Mouse (Mus musculus): ENCODE data around the gene Etl4. TPM values are rescaled to one million over a fixed set of nuclear protein-coding genes. Genes with fewer than 3 reads are reported as not detected.

Gene Etl4
- polyA plus RNA-seq, 1 experiment from 2014 or later = 7.3 TPM

GRCm38 (mm10) chr2:20453506-20454206, 544.1 kb downstream of the Etl4 start:
- H3K4me1 ChIP-seq (ENCODE audit: control insufficient read depth, insufficient read depth, low read length) = no peaks in the 10 kb centered on the region
- no peak overlapping the region for H3K4me2 ChIP-seq (ENCODE audit: low read depth, low read length)
- no peak overlapping the region for H3K27ac ChIP-seq (ENCODE audit: low read depth, low read length)
- H3K36me3 ChIP-seq (ENCODE audit: control insufficient read depth, insufficient read depth, low read length) = no peaks in the 10 kb centered on the region
- H3K9ac ChIP-seq (replicated peaks; ENCODE audit: low read depth, low read length) = no peak overlapping the region
- no peak overlapping the region for H3K4me3 ChIP-seq (ENCODE audit: low read depth, low read length)
- no peaks in the 10 kb centered on the region for H3K27me3 ChIP-seq (ENCODE audit: control insufficient read depth, insufficient read depth, low read length)
- H3K9me3 ChIP-seq (ENCODE audit: control insufficient read depth, low read length) = no peaks in the 10 kb centered on the region
- WGBS = 59% methylated on average over 3 of the region's 3 CpGs
- no peak for ATAC-seq (ENCODE audit: low read depth)

GRCm38 (mm10) chr2:20479199-20479598, 569.6 kb downstream of the Etl4 start:
- H3K9me3 ChIP-seq (ENCODE audit: control insufficient read depth, low read length) = no peaks in the 10 kb centered on the region
- H3K27me3 ChIP-seq (ENCODE audit: control insufficient read depth, insufficient read depth, low read length) = no peaks in the 10 kb centered on the region
- H3K4me1 ChIP-seq (ENCODE audit: control insufficient read depth, insufficient read depth, low read length) = no peaks in the 10 kb centered on the region
- H3K36me3 ChIP-seq (ENCODE audit: control insufficient read depth, insufficient read depth, low read length) = no peaks in the 10 kb centered on the region
- H3K9ac ChIP-seq (replicated peaks; ENCODE audit: low read depth, low read length) = no peak overlapping the region
- H3K4me2 ChIP-seq (ENCODE audit: low read depth, low read length) = no peak overlapping the region
- WGBS = 64% methylated on average over 2 of the region's 2 CpGs
- H3K4me3 ChIP-seq (ENCODE audit: low read depth, low read length) = no peak overlapping the region
- ATAC-seq (ENCODE audit: low read depth) = no peak
- H3K27ac ChIP-seq (ENCODE audit: low read depth, low read length) = no peak overlapping the region

- Histone ChIP-seq H3K9ac (replicated peaks; ENCODE audit: low read depth, low read length) (no peak overlapping the region), H3K27me3 (ENCODE audit: control insufficient read depth, insufficient read depth, low read length) (no peaks in the 10 kb centered on the region), H3K4me2 (ENCODE audit: low read depth, low read length) (no peak overlapping the region), H3K27ac (ENCODE audit: low read depth, low read length) (no peak overlapping the region), H3K4me1 (ENCODE audit: control insufficient read depth, insufficient read depth, low read length) (no peaks in the 10 kb centered on the region), H3K9me3 (ENCODE audit: control insufficient read depth, low read length) (no peaks in the 10 kb centered on the region), H3K4me3 (ENCODE audit: low read depth, low read length) (no peak overlapping the region), H3K36me3 (ENCODE audit: control insufficient read depth, insufficient read depth, low read length) (no peaks in the 10 kb centered on the region)
- ATAC-seq (ENCODE audit: low read depth) = no peak
- 15% methylated on average over 2 of the region's 2 CpGs for WGBS
Observed at GRCm38 (mm10) chr2:20486137-20486788, 576.7 kb downstream of the Etl4 start.

- H3K4me3 ChIP-seq (ENCODE audit: low read depth, low read length) = no peak overlapping the region
- no peak overlapping the region for H3K9ac ChIP-seq (replicated peaks; ENCODE audit: low read depth, low read length)
- ATAC-seq (ENCODE audit: low read depth) = no peak
- no peaks in the 10 kb centered on the region for H3K27me3 ChIP-seq (ENCODE audit: control insufficient read depth, insufficient read depth, low read length)
- no peaks in the 10 kb centered on the region for H3K36me3 ChIP-seq (ENCODE audit: control insufficient read depth, insufficient read depth, low read length)
- H3K27ac ChIP-seq (ENCODE audit: low read depth, low read length) = no peak overlapping the region
- H3K4me1 ChIP-seq (ENCODE audit: control insufficient read depth, insufficient read depth, low read length) = no peaks in the 10 kb centered on the region
- whole genome bisulfite sequencing = 98% methylated on average over 3 of the region's 3 CpGs
- no peak overlapping the region for H3K4me2 ChIP-seq (ENCODE audit: low read depth, low read length)
- H3K9me3 ChIP-seq (ENCODE audit: control insufficient read depth, low read length) = no peaks in the 10 kb centered on the region
Observed at GRCm38 (mm10) chr2:20489090-20489489, 579.5 kb downstream of the Etl4 start.

GRCm38 (mm10) chr2:20492125-20492524, 582.5 kb downstream of the Etl4 start:
- Histone ChIP-seq H3K9me3 (ENCODE audit: control insufficient read depth, low read length) (no peaks in the 10 kb centered on the region), H3K4me1 (ENCODE audit: control insufficient read depth, insufficient read depth, low read length) (no peaks in the 10 kb centered on the region), H3K9ac (replicated peaks; ENCODE audit: low read depth, low read length) (no peak overlapping the region), H3K27me3 (ENCODE audit: control insufficient read depth, insufficient read depth, low read length) (no peaks in the 10 kb centered on the region), H3K4me2 (ENCODE audit: low read depth, low read length) (no peak overlapping the region), H3K27ac (ENCODE audit: low read depth, low read length) (no peak overlapping the region), H3K4me3 (ENCODE audit: low read depth, low read length) (no peak overlapping the region), H3K36me3 (ENCODE audit: control insufficient read depth, insufficient read depth, low read length) (no peaks in the 10 kb centered on the region)
- ATAC-seq (ENCODE audit: low read depth) = no peak
- WGBS = 45% methylated on average over 2 of the region's 2 CpGs

- Histone ChIP-seq H3K4me2 (ENCODE audit: low read depth, low read length) (no peak overlapping the region), H3K4me3 (ENCODE audit: low read depth, low read length) (no peak overlapping the region), H3K27me3 (ENCODE audit: control insufficient read depth, insufficient read depth, low read length) (no peaks in the 10 kb centered on the region), H3K27ac (ENCODE audit: low read depth, low read length) (no peak overlapping the region), H3K9me3 (ENCODE audit: control insufficient read depth, low read length) (no peaks in the 10 kb centered on the region), H3K4me1 (ENCODE audit: control insufficient read depth, insufficient read depth, low read length) (no peaks in the 10 kb centered on the region), H3K9ac (replicated peaks; ENCODE audit: low read depth, low read length) (no peak overlapping the region), H3K36me3 (ENCODE audit: control insufficient read depth, insufficient read depth, low read length) (no peaks in the 10 kb centered on the region)
- no peak for ATAC-seq (ENCODE audit: low read depth)
- WGBS = 69% methylated on average over 2 of the region's 2 CpGs
Observed at GRCm38 (mm10) chr2:20493806-20494205, 584.2 kb downstream of the Etl4 start.

GRCm38 (mm10) chr2:20494666-20495065, 585.1 kb downstream of the Etl4 start:
- H3K4me1 ChIP-seq (ENCODE audit: control insufficient read depth, insufficient read depth, low read length) = no peaks in the 10 kb centered on the region
- H3K36me3 ChIP-seq (ENCODE audit: control insufficient read depth, insufficient read depth, low read length) = no peaks in the 10 kb centered on the region
- 12% methylated on average over 3 of the region's 3 CpGs for WGBS
- no peaks in the 10 kb centered on the region for H3K9me3 ChIP-seq (ENCODE audit: control insufficient read depth, low read length)
- H3K4me3 ChIP-seq (ENCODE audit: low read depth, low read length) = no peak overlapping the region
- no peak; the same call in 1 of the 2 replicates for ATAC-seq (ENCODE audit: low read depth)
- no peaks in the 10 kb centered on the region for H3K27me3 ChIP-seq (ENCODE audit: control insufficient read depth, insufficient read depth, low read length)
- H3K27ac ChIP-seq (ENCODE audit: low read depth, low read length) = no peak overlapping the region
- H3K4me2 ChIP-seq (ENCODE audit: low read depth, low read length) = no peak overlapping the region
- no peak overlapping the region for H3K9ac ChIP-seq (replicated peaks; ENCODE audit: low read depth, low read length)

GRCm38 (mm10) chr2:20496219-20496800, 586.7 kb downstream of the Etl4 start:
- Histone ChIP-seq H3K9me3 (ENCODE audit: control insufficient read depth, low read length) (no peaks in the 10 kb centered on the region), H3K9ac (replicated peaks; ENCODE audit: low read depth, low read length) (no peak overlapping the region), H3K4me3 (ENCODE audit: low read depth, low read length) (no peak overlapping the region), H3K4me2 (ENCODE audit: low read depth, low read length) (no peak overlapping the region), H3K36me3 (ENCODE audit: control insufficient read depth, insufficient read depth, low read length) (no peaks in the 10 kb centered on the region), H3K4me1 (ENCODE audit: control insufficient read depth, insufficient read depth, low read length) (no peaks in the 10 kb centered on the region), H3K27ac (ENCODE audit: low read depth, low read length) (no peak overlapping the region), H3K27me3 (ENCODE audit: control insufficient read depth, insufficient read depth, low read length) (no peaks in the 10 kb centered on the region)
- WGBS = 52% methylated on average over 8 of the region's 8 CpGs
- ATAC-seq (ENCODE audit: low read depth) = no peak
